Mouse (Mus musculus) megakaryocyte-erythroid progenitor cell, adult 5-6 weeks (primary cell): ENCODE data around the gene Zfp382. TPM values are rescaled to one million over a fixed set of nuclear protein-coding genes. Genes with fewer than 3 reads are reported as not detected.

Experiments
- total RNA-seq, 2 experiments: library from RNA; stranded (forward) in 1 of 2; stranded (reverse) in 1 of 2; fragments of 200-1000, 215-1000 nt in 1 of 2; fragments of >200 nt in 1 of 2; fragmentation: Nextera tagmentation in 1 of 2; gene quantifications; 2 replicates each; pipeline ENCODE4 v1.2.3; 2014 to 2017

The Zfp382 gene
- total RNA-seq, 2 experiments from 2014 or later = 1.6 to 2.8 TPM

Other genes with a start within 250 kb of the Zfp382 start
- 7.2 and 8.0 TPM in 2 replicates for gene Zfp27, start 215.4 kb upstream of the Zfp382 start, total RNA-seq (2014; fragmentation: Nextera tagmentation)
- gene Zfp27, start 215.4 kb upstream of the Zfp382 start, total RNA-seq (2017) = 8.3 and 11.1 TPM in 2 replicates
- gene Zfp383, start 213.7 kb upstream of the Zfp382 start, total RNA-seq (2014; fragmentation: Nextera tagmentation) = 0.12 and 0.74 TPM in 2 replicates
- 1.5 and 2.4 TPM in 2 replicates for gene Zfp383, start 213.7 kb upstream of the Zfp382 start, total RNA-seq (2017)
- 9.1 and 10.6 TPM in 2 replicates for gene Zfp74, start 167.9 kb upstream of the Zfp382 start, total RNA-seq (2014; fragmentation: Nextera tagmentation)
- gene Zfp74, start 167.9 kb upstream of the Zfp382 start, total RNA-seq (2017) = 8.4 and 9.2 TPM in 2 replicates
- 9.0 and 16.5 TPM in 2 replicates for gene Zfp568, start 138.0 kb upstream of the Zfp382 start, total RNA-seq (2014; fragmentation: Nextera tagmentation)
- 25.7 and 26.1 TPM in 2 replicates for gene Zfp568, start 138.0 kb upstream of the Zfp382 start, total RNA-seq (2017)
- 0.74 and 1.3 TPM in 2 replicates for gene Zfp14, start 70.6 kb upstream of the Zfp382 start, total RNA-seq (2014; fragmentation: Nextera tagmentation)
- 1.1 and 5.8 TPM in 2 replicates for gene Zfp14, start 70.6 kb upstream of the Zfp382 start, total RNA-seq (2017)
- gene Zfp82, start 49.0 kb upstream of the Zfp382 start, total RNA-seq (2014; fragmentation: Nextera tagmentation) = 4.6 and 6.8 TPM in 2 replicates
- 4.5 and 7.5 TPM in 2 replicates for gene Zfp82, start 49.0 kb upstream of the Zfp382 start, total RNA-seq (2017)
- 0.79 TPM in 1 of 2 replicates, not detected in the other for gene Gm26920, start 31.5 kb upstream of the Zfp382 start, total RNA-seq (2014; fragmentation: Nextera tagmentation)
- not detected in 2 replicates for gene Gm26920, start 31.5 kb upstream of the Zfp382 start, total RNA-seq (2017)
- 7.1 and 16.8 TPM in 2 replicates for gene Zfp566, start 31.4 kb upstream of the Zfp382 start, total RNA-seq (2014; fragmentation: Nextera tagmentation)
- 5.0 TPM in 2 replicates for gene Zfp566, start 31.4 kb upstream of the Zfp382 start, total RNA-seq (2017)
- 10.5 and 20.6 TPM in 2 replicates for gene Zfp260, start 27.2 kb upstream of the Zfp382 start, total RNA-seq (2014; fragmentation: Nextera tagmentation)
- gene Zfp260, start 27.2 kb upstream of the Zfp382 start, total RNA-seq (2017) = 14.0 and 20.1 TPM in 2 replicates
- 35.9 and 48.9 TPM in 2 replicates for gene Zfp146, start 47.8 kb downstream of the Zfp382 start, total RNA-seq (2014; fragmentation: Nextera tagmentation)
- 103 and 108 TPM in 2 replicates for gene Zfp146, start 47.8 kb downstream of the Zfp382 start, total RNA-seq (2017)
- 6.0 TPM in 1 of 2 replicates, not detected in the other for gene Cox7a1, start 62.2 kb downstream of the Zfp382 start, total RNA-seq (2014; fragmentation: Nextera tagmentation)
- not detected in 2 replicates for gene Cox7a1, start 62.2 kb downstream of the Zfp382 start, total RNA-seq (2017)
- 148 and 186 TPM in 2 replicates for gene Capns1, start 76.9 kb downstream of the Zfp382 start, total RNA-seq (2014; fragmentation: Nextera tagmentation)
- 123 and 126 TPM in 2 replicates for gene Capns1, start 76.9 kb downstream of the Zfp382 start, total RNA-seq (2017)
- 91.3 and 106 TPM in 2 replicates for gene Polr2i, start 110.0 kb downstream of the Zfp382 start, total RNA-seq (2014; fragmentation: Nextera tagmentation)
- 42.0 and 46.5 TPM in 2 replicates for gene Polr2i, start 110.0 kb downstream of the Zfp382 start, total RNA-seq (2017)
- gene Tbcb, start 110.3 kb downstream of the Zfp382 start, total RNA-seq (2014; fragmentation: Nextera tagmentation) = 86.4 and 117 TPM in 2 replicates
- gene Tbcb, start 110.3 kb downstream of the Zfp382 start, total RNA-seq (2017) = 26.2 and 49.4 TPM in 2 replicates
- gene Ovol3, start 113.8 kb downstream of the Zfp382 start, total RNA-seq (2014; fragmentation: Nextera tagmentation) = not detected in 2 replicates
- not detected in 2 replicates for gene Ovol3, start 113.8 kb downstream of the Zfp382 start, total RNA-seq (2017)
- not detected in 2 replicates for gene Thap8, start 158.2 kb downstream of the Zfp382 start, total RNA-seq (2014; fragmentation: Nextera tagmentation)
- 1.6 TPM in 1 of 2 replicates, not detected in the other for gene Thap8, start 158.2 kb downstream of the Zfp382 start, total RNA-seq (2017)
- 31.0 and 31.8 TPM in 2 replicates for gene Wdr62, start 158.5 kb downstream of the Zfp382 start, total RNA-seq (2014; fragmentation: Nextera tagmentation)
- gene Wdr62, start 158.5 kb downstream of the Zfp382 start, total RNA-seq (2017) = 5.1 and 5.5 TPM in 2 replicates
- not detected in 2 replicates for gene Clip3, start 169.8 kb downstream of the Zfp382 start, total RNA-seq (2014; fragmentation: Nextera tagmentation)
- not detected in 2 replicates for gene Clip3, start 169.8 kb downstream of the Zfp382 start, total RNA-seq (2017)
- 12.7 and 35.5 TPM in 2 replicates for gene Alkbh6, start 186.8 kb downstream of the Zfp382 start, total RNA-seq (2014; fragmentation: Nextera tagmentation)
- gene Alkbh6, start 186.8 kb downstream of the Zfp382 start, total RNA-seq (2017) = 26.5 and 28.8 TPM in 2 replicates
- gene Syne4, start 192.9 kb downstream of the Zfp382 start, total RNA-seq (2014; fragmentation: Nextera tagmentation) = 2.9 TPM in 1 of 2 replicates, not detected in the other
- not detected in 2 replicates for gene Syne4, start 192.9 kb downstream of the Zfp382 start, total RNA-seq (2017)
- gene E130208F15Rik, start 199.8 kb downstream of the Zfp382 start, total RNA-seq (2014; fragmentation: Nextera tagmentation) = not detected in 2 replicates
- gene E130208F15Rik, start 199.8 kb downstream of the Zfp382 start, total RNA-seq (2017) = 3.4 TPM in 1 of 2 replicates, not detected in the other
- gene Sdhaf1, start 202.0 kb downstream of the Zfp382 start, total RNA-seq (2014; fragmentation: Nextera tagmentation) = 7.3 and 9.2 TPM in 2 replicates
- gene Sdhaf1, start 202.0 kb downstream of the Zfp382 start, total RNA-seq (2017) = 7.9 and 8.9 TPM in 2 replicates
- not detected in 2 replicates for gene Lrfn3, start 240.8 kb downstream of the Zfp382 start, total RNA-seq (2014; fragmentation: Nextera tagmentation)
- gene Lrfn3, start 240.8 kb downstream of the Zfp382 start, total RNA-seq (2017) = not detected in 2 replicates